Mouse (Mus musculus): Measurements from ENCODE around the gene Pde12.

GRCm38 (mm10) chr14:26651901-26652300, 17.8 kb downstream of the Pde12 start:
- TF ChIP-seq CTCF (IDR thresholded peaks at IDR 0.05; ENCODE audit: borderline replicate concordance, control insufficient read depth, extremely low read depth, insufficient read depth, low read length, poor library complexity) = no peak
- TF ChIP-seq POLR2A (IDR thresholded peaks at IDR 0.05; ENCODE audit: control insufficient read depth, extremely low read depth, insufficient read depth, low read length, poor library complexity) = no peak
